9 mouse cellular contexts compared by ENCODE assay signal in the genomic region with DNA sequence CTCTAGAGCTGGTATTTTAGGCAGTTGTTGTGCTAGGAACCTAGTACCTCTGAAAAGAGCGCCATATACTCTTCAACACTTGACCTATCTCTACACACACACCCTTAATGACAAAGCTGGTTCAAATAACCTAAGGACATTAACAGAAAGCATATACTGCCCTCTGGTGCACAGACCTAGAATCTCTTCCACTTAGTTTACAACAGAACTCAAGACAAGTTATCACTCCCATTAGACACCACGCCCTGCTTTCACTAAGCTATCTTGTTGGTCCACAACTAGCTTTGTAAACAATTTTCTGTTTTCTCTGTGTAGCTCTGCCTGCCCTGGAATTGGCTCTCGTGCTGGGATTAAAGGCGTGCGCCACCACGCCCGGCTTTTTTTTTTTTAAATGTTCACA. TPM values are rescaled to one million over a fixed set of nuclear protein-coding genes. Genes with fewer than 3 reads are reported as not detected.
DNase-seq lines count a peak whose midpoint lies in the region; ATAC-seq and TF ChIP-seq lines count a peak whose summit lies in the region.
"Had no signal": no experiment of that assay in that cellular context is flagged by ENCODE, and none has a peak within 500 bp of the region (broad histone marks: within the 10 kb centered on the region; RNA-seq: fewer than 3 reads in every experiment).

No protein-coding gene starts in this region.

- CTCF ChIA-PET in Patski (lab: Charles Lee), result interaction anchor here (0.8 to 2.2 kb wide), 8 partner anchors 9 to 114 kb away, joined by 3 to 21 read pairs (median 3); no protein-coding TSS in a partner anchor

- no peak overlapping the region for H3K4me3 ChIP-seq in midbrain, postnatal 0 days (ENCODE audit: low read depth, low read length)
- H3K4me3 ChIP-seq: neural tube, embryonic 13.5 days had no signal

- peak; percentile 28 to 49 for DNase-seq in heart, adult 18-20 months
- no peak for DNase-seq in heart, adult 9 months (ENCODE audit: low spot score in 2 of 2)
- peak; percentile 55 to 62 for DNase-seq in B cell, adult 2 months
- no peak for DNase-seq in Patski (ENCODE audit: low read depth, low spot score)
- DNase-seq in induced T-regulatory cell, adult 2 months (ENCODE audit: low read depth), result peak; percentile 79
- DNase-seq in midbrain, postnatal 0 days (ENCODE audit: low spot score), result peak; percentile 69
- DNase-seq in urinary bladder, postnatal 14 days (ENCODE audit: low spot score), result no peak
- DNase-seq in layer of hippocampus, postnatal 25 days (ENCODE audit: extremely low spot score in 1 of 2, low spot score in 1 of 2), result no peak

- POLR2A ChIA-PET in Patski (lab: Charles Lee), result interaction anchor here (1.2 to 2.2 kb wide), 3 partner anchors 10 to 14 kb away, joined by 3 to 5 read pairs (median 5); partner anchors contain the start of gene Rpl28

- no peak overlapping the region for H3K4me2 ChIP-seq in midbrain, postnatal 0 days (ENCODE audit: low read depth, low read length, poor library complexity, severe bottlenecking)
- H3K4me2 ChIP-seq: neural tube, embryonic 13.5 days had no signal

- 92% methylated on average over 7 of the region's 7 CpGs for WGBS in midbrain, postnatal 0 days

- H3K4me1 ChIP-seq in midbrain, postnatal 0 days (ENCODE audit: insufficient read depth, low read length), result 0 out of 2 replicates have a peak, but pooled peaks cover 3% of the 10 kb centered on the region

- ATAC-seq in Patski, result peak; percentile 44
- peak; percentile 13; the same call in 1 of the 2 replicates for ATAC-seq in midbrain, postnatal 0 days (ENCODE audit: low FRiP score)

- H3K9ac ChIP-seq in midbrain, postnatal 0 days (replicated peaks; ENCODE audit: low read length, poor library complexity, severe bottlenecking), result no peak overlapping the region
- H3K9ac ChIP-seq: neural tube, embryonic 13.5 days had no signal

- H3K27me3 ChIP-seq in Patski, result no peaks in the 10 kb centered on the region
- no peaks in the 10 kb centered on the region for H3K27me3 ChIP-seq in midbrain, postnatal 0 days (ENCODE audit: insufficient read depth, low read length)
- H3K27me3 ChIP-seq: neural tube, embryonic 13.5 days had no signal

- in situ Hi-C loops in Patski (cut with MboI; ENCODE audit: low pct_unique_long_range_greater_than_20kb), result loop anchor here (10.0 kb wide), 2 partner anchors 182 to 252 kb away; no protein-coding TSS in a partner anchor

- TF ChIP-seq CTCF in Patski (IDR thresholded peaks at IDR 0.05), result peak; percentile 60
- TF ChIP-seq CTCF in midbrain, postnatal 0 days (IDR thresholded peaks at IDR 0.05), result peak; percentile 78

- H3K36me3 ChIP-seq in midbrain, postnatal 0 days (ENCODE audit: insufficient read depth, low read length), result peaks cover 15% of the 10 kb centered on the region; the same call in 1 of the 2 replicates

- H3K27ac ChIP-seq in midbrain, postnatal 0 days (ENCODE audit: low read depth, low read length), result no peak overlapping the region
- H3K27ac ChIP-seq: neural tube, embryonic 13.5 days had no signal

- no peaks in the 10 kb centered on the region for H3K9me3 ChIP-seq in midbrain, postnatal 0 days (ENCODE audit: low read length)
- H3K9me3 ChIP-seq: neural tube, embryonic 13.5 days had no signal

RNA-seq across cellular contexts. Expression of gene Ube2s, which starts 5.7 kb away (rescaled TPM):
- total RNA-seq in heart, adult 18-20 months (2021), result 100 to 1,000 TPM in 1 of 2 experiments, 10 to 100 TPM in 1; 93.4 to 105 TPM
- polyA plus RNA-seq in Patski (2021), result 250 TPM
- total RNA-seq in midbrain, postnatal 0 days (2014; rRNA removed), result 264 and 276 TPM in 2 replicates
- 207 and 210 TPM in 2 replicates for polyA plus RNA-seq in midbrain, postnatal 0 days (2015; fragmentation: Nextera tagmentation; extraction: Ambion mirVana)
- total RNA-seq in layer of hippocampus, postnatal 25 days (2021), result 100 to 1,000 TPM in 1 of 2 experiments, 10 to 100 TPM in 1; 97.7 to 112 TPM

RNA-seq across cellular contexts. Expression of gene Rpl28, which starts 14.0 kb away (rescaled TPM):
- total RNA-seq in heart, adult 18-20 months (2021), result 100 to 1,000 TPM; 468 to 578 TPM
- 230 TPM for polyA plus RNA-seq in Patski (2021)
- 131 and 177 TPM in 2 replicates for total RNA-seq in midbrain, postnatal 0 days (2014; rRNA removed)
- polyA plus RNA-seq in midbrain, postnatal 0 days (2015; fragmentation: Nextera tagmentation; extraction: Ambion mirVana), result 289 TPM in 2 replicates
- 100 to 1,000 TPM; 484 to 506 TPM for total RNA-seq in layer of hippocampus, postnatal 25 days (2021)

RNA-seq across cellular contexts. Expression of gene Tmem238, which starts 17.3 kb away (rescaled TPM):
- total RNA-seq in heart, adult 18-20 months (2021), result 1 to 10 TPM; 2.4 to 5.4 TPM
- polyA plus RNA-seq in Patski (2021), result 5.7 TPM
- total RNA-seq in midbrain, postnatal 0 days (2014; rRNA removed), result 14.6 and 16.6 TPM in 2 replicates
- polyA plus RNA-seq in midbrain, postnatal 0 days (2015; fragmentation: Nextera tagmentation; extraction: Ambion mirVana), result 16.0 and 18.2 TPM in 2 replicates
- 1 to 10 TPM; 2.2 to 2.6 TPM for total RNA-seq in layer of hippocampus, postnatal 25 days (2021)

RNA-seq across cellular contexts. Expression of gene Tmem190, which starts 24.0 kb away (rescaled TPM):
- not detected for total RNA-seq in heart, adult 18-20 months (2021)
- polyA plus RNA-seq in Patski (2021), result 0.67 TPM
- not detected in 2 replicates for total RNA-seq in midbrain, postnatal 0 days (2014; rRNA removed)
- 0.39 and 0.48 TPM in 2 replicates for polyA plus RNA-seq in midbrain, postnatal 0 days (2015; fragmentation: Nextera tagmentation; extraction: Ambion mirVana)
- total RNA-seq in layer of hippocampus, postnatal 25 days (2021), result not detected
- polyA plus RNA-seq: neural tube, embryonic 13.5 days had no signal

RNA-seq across cellular contexts. Expression of gene Il11, which starts 24.1 kb away (rescaled TPM):
- not detected for total RNA-seq in heart, adult 18-20 months (2021)
- polyA plus RNA-seq in Patski (2021), result 2.4 TPM
- 1.4 and 2.0 TPM in 2 replicates for total RNA-seq in midbrain, postnatal 0 days (2014; rRNA removed)
- 1.7 and 2.5 TPM in 2 replicates for polyA plus RNA-seq in midbrain, postnatal 0 days (2015; fragmentation: Nextera tagmentation; extraction: Ambion mirVana)
- under 1 TPM; 0.27 to 0.49 TPM for total RNA-seq in layer of hippocampus, postnatal 25 days (2021)

Comparison
In these comparisons a context has a peak if more than half of its experiments do, and no peak if none do; other contexts are left out.
1. DNase-seq: peak in heart, adult 18-20 months (2 of 2), B cell, adult 2 months (2 of 2), induced T-regulatory cell, adult 2 months (single experiment) and midbrain, postnatal 0 days (single experiment); none in heart, adult 9 months (0 of 2), Patski (single experiment), urinary bladder, postnatal 14 days (single experiment) and layer of hippocampus, postnatal 25 days (0 of 2).